8 mouse cellular contexts compared by ENCODE assay signal in the genomic region with DNA sequence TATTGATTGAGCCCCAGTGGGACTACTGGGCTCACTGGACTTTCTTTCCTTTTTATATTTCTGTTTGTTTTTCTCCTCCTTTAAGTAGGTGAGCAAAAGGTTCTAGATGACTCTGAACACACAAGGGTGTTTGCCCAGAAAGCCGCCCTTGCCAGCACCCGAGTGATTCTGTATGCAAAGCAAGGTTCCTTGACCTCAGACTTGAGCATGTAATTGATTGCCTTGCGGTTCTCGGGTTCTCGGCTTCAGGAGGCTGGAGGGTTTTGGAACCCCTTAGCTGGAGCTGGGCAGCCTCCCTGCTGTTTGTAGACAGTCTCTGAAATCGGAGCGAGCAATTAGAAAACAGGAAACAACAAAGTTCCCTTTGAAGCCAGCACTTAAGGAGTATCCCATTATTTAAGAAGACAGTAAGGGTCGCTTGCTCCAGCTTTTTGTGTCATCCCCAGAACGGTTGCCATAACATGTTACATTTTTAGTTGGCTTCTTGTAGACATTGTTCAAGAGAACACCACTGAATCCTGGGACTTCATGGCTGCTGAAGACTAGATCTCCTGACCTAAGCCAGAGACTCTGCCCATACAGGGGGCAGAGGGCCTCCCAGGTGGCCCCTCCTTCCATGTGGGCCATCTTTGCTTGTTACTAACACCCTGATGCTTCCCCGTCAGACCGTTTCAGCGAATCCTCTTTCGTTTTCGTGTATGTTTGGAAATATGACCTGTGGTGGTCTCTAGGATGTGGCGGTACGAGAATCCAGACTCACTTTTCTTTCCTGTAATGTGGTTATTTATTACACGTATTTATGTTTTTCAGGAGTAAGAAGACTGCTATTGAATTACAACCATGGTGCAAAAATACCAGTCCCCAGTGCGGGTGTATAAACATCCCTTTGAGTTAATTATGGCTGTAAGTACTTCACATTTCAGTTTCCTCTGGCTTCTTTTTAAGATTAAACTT. TPM values are rescaled to one million over a fixed set of nuclear protein-coding genes. Genes with fewer than 3 reads are reported as not detected.
DNase-seq lines count a peak whose midpoint lies in the region; ATAC-seq and TF ChIP-seq lines count a peak whose summit lies in the region.

No protein-coding gene starts in this region.

- in situ Hi-C loops in CH12.LX (cut with MboI; ENCODE audit: low pct_ligation_motif_present, low pct_unique_long_range_greater_than_20kb, low sequenced_read_pairs), result loop anchor here (5.0 kb wide), 2 partner anchors 34 to 51 kb away; no protein-coding TSS in a partner anchor

- no peak overlapping the region for H3K27ac ChIP-seq in CH12.LX (ENCODE audit: insufficient read depth, low read depth)
- peak overlapping the region; percentile 38; the same call in 1 of the 2 replicates for H3K27ac ChIP-seq in forebrain, embryonic 15.5 days (replicated peaks)
- peak overlapping the region; percentile 5; the same call in 1 of the 2 replicates for H3K27ac ChIP-seq in liver, embryonic 16.5 days (ENCODE audit: low read length)

- H3K27me3 ChIP-seq in C2C12 (ENCODE audit: control insufficient read depth, insufficient read depth, insufficient read length) (no peaks in the 10 kb centered on the region), CH12.LX (replicated peaks) (no peaks in the 10 kb centered on the region)
- H3K27me3 ChIP-seq in forebrain, embryonic 15.5 days, result no peaks in the 10 kb centered on the region
- no peaks in the 10 kb centered on the region for H3K27me3 ChIP-seq in liver, embryonic 16.5 days (ENCODE audit: control insufficient read depth, insufficient read depth, low read depth, low read length)

- peaks cover 21% of the 10 kb centered on the region for H3K79me3 ChIP-seq in C2C12 (ENCODE audit: low read depth)

- dilution Hi-C loops in CH12.LX (cut with MboI; ENCODE audit: extremely low pct_ligation_motif_present, extremely low pct_unique_long_range_greater_than_20kb, low sequenced_read_pairs), result no loop called here

- H3K9ac ChIP-seq in CH12.LX (ENCODE audit: insufficient read depth, low read depth), result peak overlapping the region; percentile 90; the same call in 1 of the 2 replicates
- H3K9ac ChIP-seq in forebrain, embryonic 15.5 days (replicated peaks), result peak overlapping the region; percentile 81
- H3K9ac ChIP-seq in liver, embryonic 16.5 days (ENCODE audit: low read depth, low read length), result peak overlapping the region; percentile 92

- peak; percentile 69 for DNase-seq in CH12.LX (ENCODE audit: extremely low read depth)
- no peak for DNase-seq in frontal cortex, adult 2 months (ENCODE audit: extremely low spot score in 1 of 2, low spot score in 1 of 2)
- no peak for DNase-seq in thymus, postnatal 14 days
- no peak for DNase-seq in B cell, adult 2 months
- no peak for DNase-seq in right cerebral cortex, postnatal 4 days

- H3K4me3 ChIP-seq in C2C12 (ENCODE audit: insufficient read depth, poor library complexity, severe bottlenecking) (peak overlapping the region; percentile 64), CH12.LX (replicated peaks in 1 of 3; ENCODE audit: low read depth in 2 of 3, low read length in 2 of 3, poor library complexity in 1 of 3) (peak overlapping the region in 2 of 3 experiments; percentile 70 to 90)
- peak overlapping the region; percentile 80 for H3K4me3 ChIP-seq in forebrain, embryonic 15.5 days
- H3K4me3 ChIP-seq in liver, embryonic 16.5 days (ENCODE audit: low read depth, low read length), result peak overlapping the region; percentile 83

- H3K4me2 ChIP-seq in CH12.LX (ENCODE audit: insufficient read depth, low read depth, poor library complexity, severe bottlenecking), result peak overlapping the region; percentile 84
- H3K4me2 ChIP-seq in forebrain, embryonic 15.5 days (replicated peaks), result peak overlapping the region; percentile 67
- H3K4me2 ChIP-seq in liver, embryonic 16.5 days (ENCODE audit: low read depth, low read length), result peak overlapping the region; percentile 65

- no peak; the same call in 1 of the 2 replicates for TF ChIP-seq RAD21 in CH12.LX (IDR thresholded peaks at IDR 0.05; ENCODE audit: low read depth, low read length)

- no peak for TF ChIP-seq EP300 in CH12.LX (IDR thresholded peaks at IDR 0.05; ENCODE audit: low read length)

- peaks cover 34 to 71% of the 10 kb centered on the region in 2 experiments for H3K4me1 ChIP-seq in CH12.LX (ENCODE audit: control insufficient read depth in 1 of 2, insufficient read depth in 2 of 2)
- peaks cover 65% of the 10 kb centered on the region for H3K4me1 ChIP-seq in forebrain, embryonic 15.5 days
- H3K4me1 ChIP-seq in liver, embryonic 16.5 days (ENCODE audit: control insufficient read depth, low read depth, low read length), result peaks cover 46% of the 10 kb centered on the region

- TF ChIP-seq POLR2A in CH12.LX (IDR thresholded peaks at IDR 0.05; ENCODE audit: low read depth, low read length), result no peak

- peaks cover 6% of the 10 kb centered on the region for H3K36me3 ChIP-seq in C2C12 (ENCODE audit: control insufficient read depth, insufficient read depth)
- peaks cover 7 to 43% of the 10 kb centered on the region in 2 experiments for H3K36me3 ChIP-seq in CH12.LX (replicated peaks in 1 of 2; ENCODE audit: control insufficient read depth in 1 of 2, insufficient read depth in 1 of 2, low read length in 1 of 2)
- 0 out of 2 replicates have a peak, but pooled peaks cover 5% of the 10 kb centered on the region for H3K36me3 ChIP-seq in forebrain, embryonic 15.5 days
- peaks cover 9% of the 10 kb centered on the region for H3K36me3 ChIP-seq in liver, embryonic 16.5 days (ENCODE audit: control insufficient read depth, insufficient read depth)

- peak overlapping the region; percentile 59 for H3ac ChIP-seq in C2C12 (ENCODE audit: control insufficient read depth, insufficient read length, low read depth)

- no peak for ATAC-seq in forebrain, embryonic 15.5 days (replicated peaks)
- ATAC-seq in liver, embryonic 16.5 days (ENCODE audit: low read depth), result no peak

- TF ChIP-seq CTCF in C2C12 (IDR thresholded peaks at IDR 0.05; ENCODE audit: control insufficient read depth, insufficient read depth, insufficient read length) (no peak), CH12.LX (conservative IDR thresholded peaks at IDR 0.05 in 1 of 2, IDR thresholded peaks at IDR 0.05 in 1 of 2; ENCODE audit: low read depth in 2 of 2, low read length in 2 of 2) (no peak)

- H3K9me3 ChIP-seq in CH12.LX (replicated peaks; ENCODE audit: low read length), result peaks cover 4% of the 10 kb centered on the region
- H3K9me3 ChIP-seq in forebrain, embryonic 15.5 days, result no peaks in the 10 kb centered on the region
- no peaks in the 10 kb centered on the region for H3K9me3 ChIP-seq in liver, embryonic 16.5 days (replicated peaks; ENCODE audit: control insufficient read depth, low read length)

- peaks cover 65% of the 10 kb centered on the region for H3K79me2 ChIP-seq in C2C12 (ENCODE audit: control insufficient read depth, insufficient read depth)
- no peaks in the 10 kb centered on the region for H3K79me2 ChIP-seq in CH12.LX (replicated peaks; ENCODE audit: control insufficient read depth, extremely low read depth, insufficient read depth, poor library complexity, severe bottlenecking)

- WGBS in forebrain, embryonic 15.5 days, result 47% methylated on average over 18 of the region's 18 CpGs
- 66% methylated on average over 18 of the region's 18 CpGs for WGBS in liver, embryonic 16.5 days (ENCODE audit: insufficient replicate concordance)

TF ChIP-seq in C2C12, 6 proteins besides CTCF, POLR2A, EP300 and RAD21:
- TF ChIP-seq USF1 (IDR thresholded peaks at IDR 0.05; ENCODE audit: low read depth), result no peak
- TF ChIP-seq MYOG (IDR thresholded peaks at IDR 0.05; ENCODE audit: control insufficient read depth, extremely low read depth, insufficient read length), result no peak
- TF ChIP-seq FOSL1 (IDR thresholded peaks at IDR 0.05; ENCODE audit: insufficient read depth, low read length, poor library complexity, severe bottlenecking), result no peak
- TF ChIP-seq CEBPB (IDR thresholded peaks at IDR 0.05; ENCODE audit: low read depth), result no peak

TF ChIP-seq in CH12.LX, 34 proteins besides CTCF, POLR2A, EP300 and RAD21:
- TF ChIP-seq ETS1 (conservative IDR thresholded peaks at IDR 0.05; ENCODE audit: low read depth, low read length) (peak; percentile 36; the same call in 1 of the 2 replicates), POLR2AphosphoS2 (IDR thresholded peaks at IDR 0.05; ENCODE audit: low read depth, low read length) (no peak), UBTF (IDR thresholded peaks at IDR 0.05; ENCODE audit: low read depth, low read length) (0 out of 2 replicates have a peak, but pooled peaks have one; percentile 68), MEF2A (IDR thresholded peaks at IDR 0.05; ENCODE audit: borderline replicate concordance, low read depth, low read length) (0 out of 2 replicates have a peak, but pooled peaks have one; percentile 23), BHLHE40 (IDR thresholded peaks at IDR 0.05; ENCODE audit: low read depth, low read length) (peak; percentile 65; the same call in 1 of the 2 replicates), ELF1 (IDR thresholded peaks at IDR 0.05; ENCODE audit: low read depth, low read length) (no peak), ZMIZ1 (IDR thresholded peaks at IDR 0.05; ENCODE audit: low read depth, low read length) (no peak), GABPA (IDR thresholded peaks at IDR 0.05; ENCODE audit: insufficient replicate concordance, low read depth, low read length) (no peak), MAFK (IDR thresholded peaks at IDR 0.05; ENCODE audit: insufficient replicate concordance, low read length) (no peak), CHD2 (IDR thresholded peaks at IDR 0.05; ENCODE audit: low read length) (no peak)

RNA-seq across cellular contexts. Expression of a gene that starts 1.7 kb away (rescaled TPM):
- polyA plus RNA-seq in C2C12 (2012; fragmentation: generic; extraction: Trizol) (41.9 TPM), CH12.LX (2012; ENCODE audit: insufficient read length, low read depth) (20.6 and 21.5 TPM in 2 replicates)
- total RNA-seq in CH12.LX (2012; rRNA removed) (17.9 and 28.2 TPM in 2 replicates), CH12.LX (2014; rRNA removed) (17.5 and 18.5 TPM in 2 replicates)
- 69.4 and 76.8 TPM in 2 replicates for polyA plus RNA-seq in forebrain, embryonic 15.5 days (2015; fragmentation: Nextera tagmentation; extraction: Ambion mirVana)
- polyA plus RNA-seq in liver, embryonic 16.5 days (2015; fragmentation: Nextera tagmentation; extraction: Ambion mirVana), result 18.4 and 19.3 TPM in 2 replicates
- polyA plus RNA-seq in frontal cortex, adult 2 months (2012; rRNA removed), result 214 and 229 TPM in 2 replicates
